Mouse (Mus musculus) heart, embryonic 13.5 days (tissue): ENCODE results near the gene Dennd4c. TPM values are rescaled to one million over a fixed set of nuclear protein-coding genes. Genes with fewer than 3 reads are reported as not detected.
"Not testable (repeated sequence)": the region's sequence is repeated elsewhere in the genome, so short reads cannot be mapped to it uniquely, and the experiment has no call there.

Experiments
- ATAC-seq: fragments of 200-750 bp; cut with Nextera tagmentation; 2 replicates; pipeline ENCODE4 v1.8.0; 2017; ENCODE audit warnings: moderate TSS enrichment; ENCODE audit not compliant: insufficient number of reproducible peaks, low FRiP score, low TSS enrichment; ENCODE audit errors: extremely low read depth
- H3K27ac ChIP-seq: fragments of 300-500 bp; sonication (generic); replicated peaks from 2 replicates; pipeline ENCODE4 v1.5.1; 2015; ENCODE audit warnings: moderate library complexity, mild to moderate bottlenecking, inconsistent platforms
- H3K27me3 ChIP-seq: fragments of 300-500 bp; sonication (generic); replicated peaks from 2 replicates; pipeline ENCODE4 v1.6.1; 2015; ENCODE audit warnings: mild to moderate bottlenecking, inconsistent platforms
- H3K36me3 ChIP-seq: fragments of 300-500 bp; sonication (generic); 2 replicates; pipeline ENCODE4 v1.6.1; 2015; ENCODE audit warnings: mild to moderate bottlenecking, inconsistent platforms
- H3K4me1 ChIP-seq: fragments of 300-500 bp; sonication (generic); 2 replicates; pipeline ENCODE4 v1.6.1; 2015; ENCODE audit warnings: inconsistent platforms
- H3K4me2 ChIP-seq: fragments of 300-500 bp; sonication (generic); 2 replicates; pipeline ENCODE4 v1.6.1; 2015; ENCODE audit warnings: inconsistent platforms, mild to moderate bottlenecking, moderate library complexity
- H3K4me3 ChIP-seq: fragments of 300-500 bp; sonication (generic); 2 replicates; pipeline ENCODE4 v1.5.1; 2015; ENCODE audit warnings: moderate library complexity, mild to moderate bottlenecking, inconsistent platforms
- H3K9ac ChIP-seq: fragments of 300-500 bp; sonication (generic); 2 replicates; pipeline ENCODE4 v1.6.1; 2015; ENCODE audit warnings: inconsistent platforms, mild to moderate bottlenecking, moderate library complexity
- H3K9me3 ChIP-seq: fragments of 300-500 bp; sonication (generic); 2 replicates; pipeline ENCODE4 v1.6.1; 2016; ENCODE audit warnings: inconsistent platforms
- WGBS: fragments of 180-500 bp; shearing (Covaris S2); methylation state at CpG from one replicate; pipeline ENCODE4 v1.1.7; 2015; ENCODE audit warnings: mixed read lengths; 5-methylcytosine and 5-hydroxymethylcytosine counted together
- polyA plus RNA-seq: library from polyadenylated mRNA; unstranded; fragments of >200 nt; fragmentation: Nextera tagmentation; extraction: Ambion mirVana; gene quantifications from 2 replicates; pipeline ENCODE4 v1.2.1, GENCODE M21; 2015

Dennd4c gene
- polyA plus RNA-seq, 1 experiment from 2014 or later: 4.1 TPM

- H3K36me3 ChIP-seq: peaks cover 40% of the 10 kb centered on the region
- no peak overlapping the region for H3K4me2 ChIP-seq
- no peak overlapping the region for H3K9ac ChIP-seq
- ATAC-seq: no peak
- no peaks in the 10 kb centered on the region for H3K27me3 ChIP-seq
- no peak overlapping the region for H3K4me3 ChIP-seq
- 79% methylated on average over 3 of the region's 3 CpGs for WGBS
- H3K9me3 ChIP-seq: no peaks in the 10 kb centered on the region
- no peaks in the 10 kb centered on the region for H3K4me1 ChIP-seq
- H3K27ac ChIP-seq: no peak overlapping the region
These were observed 66.5 kb downstream of the Dennd4c start for GRCm38 (mm10) chr4:86814850-86815249.

- H3K36me3 ChIP-seq: peaks cover 82% of the 10 kb centered on the region
- no peak overlapping the region for H3K9ac ChIP-seq
- 71% methylated on average over 2 of the region's 2 CpGs for WGBS
- H3K4me2 ChIP-seq: no peak overlapping the region
- ATAC-seq: no peak
- H3K4me1 ChIP-seq: peaks cover 6% of the 10 kb centered on the region; the same call in 1 of the 2 replicates
- H3K4me3 ChIP-seq: no peak overlapping the region
- no peaks in the 10 kb centered on the region for H3K9me3 ChIP-seq
- H3K27me3 ChIP-seq: no peaks in the 10 kb centered on the region
- no peak overlapping the region for H3K27ac ChIP-seq
These were observed 74.8 kb downstream of the Dennd4c start for GRCm38 (mm10) chr4:86823169-86823568.

GRCm38 (mm10) chr4:86825143-86825542 is 76.8 kb downstream of the Dennd4c start:
- Histone ChIP-seq H3K27me3 (no peaks in the 10 kb centered on the region), H3K4me3 (no peak overlapping the region), H3K36me3 (peaks cover 87% of the 10 kb centered on the region), H3K9me3 (no peaks in the 10 kb centered on the region), H3K4me2 (no peak overlapping the region), H3K9ac (peak overlapping the region; percentile 40; the same call in 1 of the 2 replicates), H3K27ac (peak overlapping the region; percentile 21; the same call in 1 of the 2 replicates), H3K4me1 (peaks cover 6% of the 10 kb centered on the region; the same call in 1 of the 2 replicates)
- WGBS: 59% methylated on average over 7 of the region's 7 CpGs
- no peak for ATAC-seq

- Histone ChIP-seq H3K4me2 (no peak overlapping the region), H3K4me1 (no peaks in the 10 kb centered on the region), H3K36me3 (peaks cover 76% of the 10 kb centered on the region), H3K9me3 (no peaks in the 10 kb centered on the region), H3K27me3 (no peaks in the 10 kb centered on the region), H3K4me3 (no peak overlapping the region), H3K27ac (no peak overlapping the region), H3K9ac (no peak overlapping the region)
- no peak for ATAC-seq
- WGBS: 96% methylated on average over 2 of the region's 2 CpGs
These were observed 83.5 kb downstream of the Dennd4c start for GRCm38 (mm10) chr4:86831896-86832295.

GRCm38 (mm10) chr4:86841141-86841540 is 92.8 kb downstream of the Dennd4c start:
- H3K4me2 ChIP-seq, H3K9ac ChIP-seq, H3K27ac ChIP-seq, H3K4me3 ChIP-seq, ATAC-seq, H3K27me3 ChIP-seq, H3K9me3 ChIP-seq, H3K4me1 ChIP-seq: not testable (repeated sequence)
- peaks cover 87% of the 10 kb centered on the region for H3K36me3 ChIP-seq
- 80% methylated on average over 2 of the region's 2 CpGs for WGBS

- WGBS: 92% methylated on average over 3 of the region's 3 CpGs
- Histone ChIP-seq H3K4me2 (no peak overlapping the region), H3K36me3 (peaks cover 79% of the 10 kb centered on the region), H3K9ac (no peak overlapping the region), H3K27me3 (no peaks in the 10 kb centered on the region), H3K4me1 (no peaks in the 10 kb centered on the region), H3K27ac (no peak overlapping the region), H3K4me3 (no peak overlapping the region), H3K9me3 (no peaks in the 10 kb centered on the region)
- no peak for ATAC-seq
These were observed 97.0 kb downstream of the Dennd4c start for GRCm38 (mm10) chr4:86845384-86845783.

- H3K4me2 ChIP-seq: no peak overlapping the region
- H3K4me3 ChIP-seq: no peak overlapping the region
- H3K36me3 ChIP-seq: peaks cover 73% of the 10 kb centered on the region
- ATAC-seq: no peak
- H3K9me3 ChIP-seq: no peaks in the 10 kb centered on the region
- H3K27me3 ChIP-seq: no peaks in the 10 kb centered on the region
- no peak overlapping the region for H3K27ac ChIP-seq
- H3K9ac ChIP-seq: no peak overlapping the region
- no peaks in the 10 kb centered on the region for H3K4me1 ChIP-seq
- WGBS: 59% methylated on average over 2 of the region's 2 CpGs
These were observed 98.9 kb downstream of the Dennd4c start for GRCm38 (mm10) chr4:86847246-86847645.

GRCm38 (mm10) chr4:86851331-86851730 is 103.0 kb downstream of the Dennd4c start:
- Histone ChIP-seq H3K4me3 (no peak overlapping the region), H3K36me3 (peaks cover 68% of the 10 kb centered on the region), H3K27ac (peak overlapping the region; percentile 34; the same call in 1 of the 2 replicates), H3K9ac (no peak overlapping the region), H3K27me3 (no peaks in the 10 kb centered on the region), H3K4me1 (peaks cover 10% of the 10 kb centered on the region), H3K4me2 (no peak overlapping the region), H3K9me3 (no peaks in the 10 kb centered on the region)
- 54% methylated on average over 2 of the region's 2 CpGs for WGBS
- no peak for ATAC-seq

GRCm38 (mm10) chr4:86852018-86852417 is 103.7 kb downstream of the Dennd4c start:
- Histone ChIP-seq H3K27me3 (no peaks in the 10 kb centered on the region), H3K36me3 (peaks cover 63% of the 10 kb centered on the region), H3K9ac (no peak overlapping the region), H3K4me3 (no peak overlapping the region), H3K4me2 (no peak overlapping the region), H3K27ac (peak overlapping the region; percentile 34), H3K9me3 (no peaks in the 10 kb centered on the region), H3K4me1 (peaks cover 10% of the 10 kb centered on the region)
- no peak for ATAC-seq
- WGBS: 53% methylated on average over 3 of the region's 3 CpGs

- H3K4me1 ChIP-seq: peaks cover 13% of the 10 kb centered on the region
- no peak overlapping the region for H3K4me3 ChIP-seq
- 0 out of 2 replicates have a peak overlapping the region, but pooled peaks have one; percentile 24 for H3K27ac ChIP-seq
- H3K27me3 ChIP-seq: no peaks in the 10 kb centered on the region
- H3K9me3 ChIP-seq: no peaks in the 10 kb centered on the region
- ATAC-seq: no peak
- WGBS: 74% methylated on average over 4 of the region's 4 CpGs
- H3K9ac ChIP-seq: no peak overlapping the region
- peaks cover 53% of the 10 kb centered on the region for H3K36me3 ChIP-seq
- H3K4me2 ChIP-seq: no peak overlapping the region
These were observed 104.6 kb downstream of the Dennd4c start for GRCm38 (mm10) chr4:86852813-86853590.

GRCm38 (mm10) chr4:86856304-86857112 is 108.2 kb downstream of the Dennd4c start:
- no peaks in the 10 kb centered on the region for H3K9me3 ChIP-seq
- peak overlapping the region; percentile 98 for H3K9ac ChIP-seq
- peak overlapping the region; percentile 91 for H3K4me2 ChIP-seq
- H3K4me1 ChIP-seq: peaks cover 20% of the 10 kb centered on the region
- H3K36me3 ChIP-seq: peaks cover 40% of the 10 kb centered on the region
- 1% methylated on average over 50 of the region's 50 CpGs for WGBS
- H3K4me3 ChIP-seq: peak overlapping the region; percentile 82
- ATAC-seq: 0 out of 2 replicates have a peak, but pooled peaks have one; percentile 12
- H3K27ac ChIP-seq: peak overlapping the region; percentile 95
- no peaks in the 10 kb centered on the region for H3K27me3 ChIP-seq
